Mouse (Mus musculus) erythroblast, embryonic 14.5 days (primary cell): Measurements from ENCODE around the gene Ogt.

Source experiments
- GATA1 ChIP-seq: IDR thresholded peaks from 2 replicates; pipeline ENCODE4 v1.6.1; 2012; ENCODE audit warnings: low read length, inconsistent platforms, mixed read lengths
- TAL1 ChIP-seq: IDR thresholded peaks from 3 replicates; pipeline ENCODE4 v1.6.1; 2012; ENCODE audit warnings: low read length, inconsistent platforms, mixed read lengths

DNA sequence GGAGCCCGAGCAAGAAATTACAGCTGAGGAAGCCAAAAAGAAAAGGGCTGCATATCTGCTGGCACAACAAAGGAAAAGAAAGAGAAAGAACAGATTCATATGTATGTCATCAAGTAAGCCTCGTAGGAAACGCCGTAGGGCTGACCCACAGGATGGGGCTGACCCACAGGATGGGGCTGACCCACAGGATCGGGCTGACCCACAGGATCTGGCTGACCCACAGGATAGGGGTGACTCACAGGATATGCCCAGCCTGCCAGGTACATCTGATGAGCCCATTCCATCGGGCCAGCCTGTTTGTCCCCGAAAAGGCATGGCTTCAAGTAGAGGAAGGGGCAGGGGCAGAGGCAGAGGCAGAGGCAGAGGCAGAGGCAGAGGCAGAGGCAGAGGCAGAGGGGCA is 65.3 kb downstream of the Ogt start:
- TF ChIP-seq GATA1 = no peak
- TF ChIP-seq TAL1 = no peak
